Mouse (Mus musculus): Measurements from ENCODE around the gene Slamf6.

DNA sequence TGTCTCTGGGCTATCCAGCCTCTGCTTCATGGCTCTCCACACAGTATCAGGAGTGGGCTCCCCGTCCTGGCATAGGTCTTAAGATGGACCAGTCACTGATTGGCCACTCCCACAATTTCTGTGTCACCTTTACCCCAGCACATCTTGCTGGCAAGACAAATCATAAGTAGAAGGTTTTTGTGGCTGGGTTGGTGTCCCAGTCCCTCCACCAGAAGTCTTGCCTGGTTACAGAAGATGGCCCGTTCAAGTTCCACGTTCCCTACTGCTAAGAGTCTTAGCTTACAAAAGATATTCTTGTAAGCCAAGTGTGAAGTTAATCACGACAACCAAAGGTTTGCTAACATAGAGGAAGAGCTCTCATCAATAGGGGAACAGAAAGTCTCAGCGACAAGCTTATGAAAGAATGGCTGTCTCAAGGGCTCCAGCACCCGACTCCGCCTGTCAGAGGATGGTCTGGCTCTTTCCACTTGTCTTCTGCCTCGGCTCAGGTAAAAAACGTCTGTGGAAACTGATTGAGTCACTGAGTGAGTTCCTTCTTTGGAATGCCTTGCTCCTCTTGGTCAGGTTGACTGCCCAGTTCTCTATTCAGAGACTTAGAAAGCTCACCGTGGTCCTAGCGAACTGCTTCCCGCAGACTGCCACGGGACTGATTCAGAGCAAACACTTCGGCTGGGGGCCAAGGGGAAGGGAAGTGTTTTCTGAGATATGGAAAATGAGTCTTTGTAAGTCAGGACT, at the start of gene Slamf6:
- TF ChIP-seq USF1 (IDR thresholded peaks at IDR 0.05; ENCODE audit: low read depth), result no peak
- TF ChIP-seq TCF12 (IDR thresholded peaks at IDR 0.05; ENCODE audit: insufficient read depth, poor library complexity, severe bottlenecking), result no peak
- no peak for TF ChIP-seq POLR2A (IDR thresholded peaks at IDR 0.05; ENCODE audit: insufficient read length, low read depth)
- no peak for TF ChIP-seq POLR2AphosphoS2 (IDR thresholded peaks at IDR 0.05; ENCODE audit: insufficient read length, low read depth)
- TF ChIP-seq E2F4 (IDR thresholded peaks at IDR 0.05; ENCODE audit: insufficient read depth), result no peak
- no peak for TF ChIP-seq MAX (IDR thresholded peaks at IDR 0.05; ENCODE audit: low read depth)
- no peak for TF ChIP-seq TCF3 (IDR thresholded peaks at IDR 0.05; ENCODE audit: insufficient read length, low read depth)
- no peak for TF ChIP-seq MYOD1 (IDR thresholded peaks at IDR 0.05; ENCODE audit: control insufficient read depth in 1 of 3, insufficient read length in 2 of 3, low read depth in 2 of 3)
- no peak for TF ChIP-seq MYOG (IDR thresholded peaks at IDR 0.05; ENCODE audit: control insufficient read depth in 1 of 3, insufficient read depth in 1 of 3, insufficient read length in 2 of 3, low read depth in 2 of 3)

All from myocyte (in vitro differentiated cells).